Mouse (Mus musculus) MEL-GATA-1-ER (cell line): Measurements from ENCODE around the gene Cers1.
A peak's percentile ranks its signal among the peaks of the same experiment; 100 is the strongest.

Source experiments
- DNase-seq: peaks from one replicate; pipeline ENCODE4 v3.0.0-alpha.2; 2012; ENCODE audit warnings: low read depth; ENCODE audit errors: extremely low read depth

The Cers1 gene

DNA sequence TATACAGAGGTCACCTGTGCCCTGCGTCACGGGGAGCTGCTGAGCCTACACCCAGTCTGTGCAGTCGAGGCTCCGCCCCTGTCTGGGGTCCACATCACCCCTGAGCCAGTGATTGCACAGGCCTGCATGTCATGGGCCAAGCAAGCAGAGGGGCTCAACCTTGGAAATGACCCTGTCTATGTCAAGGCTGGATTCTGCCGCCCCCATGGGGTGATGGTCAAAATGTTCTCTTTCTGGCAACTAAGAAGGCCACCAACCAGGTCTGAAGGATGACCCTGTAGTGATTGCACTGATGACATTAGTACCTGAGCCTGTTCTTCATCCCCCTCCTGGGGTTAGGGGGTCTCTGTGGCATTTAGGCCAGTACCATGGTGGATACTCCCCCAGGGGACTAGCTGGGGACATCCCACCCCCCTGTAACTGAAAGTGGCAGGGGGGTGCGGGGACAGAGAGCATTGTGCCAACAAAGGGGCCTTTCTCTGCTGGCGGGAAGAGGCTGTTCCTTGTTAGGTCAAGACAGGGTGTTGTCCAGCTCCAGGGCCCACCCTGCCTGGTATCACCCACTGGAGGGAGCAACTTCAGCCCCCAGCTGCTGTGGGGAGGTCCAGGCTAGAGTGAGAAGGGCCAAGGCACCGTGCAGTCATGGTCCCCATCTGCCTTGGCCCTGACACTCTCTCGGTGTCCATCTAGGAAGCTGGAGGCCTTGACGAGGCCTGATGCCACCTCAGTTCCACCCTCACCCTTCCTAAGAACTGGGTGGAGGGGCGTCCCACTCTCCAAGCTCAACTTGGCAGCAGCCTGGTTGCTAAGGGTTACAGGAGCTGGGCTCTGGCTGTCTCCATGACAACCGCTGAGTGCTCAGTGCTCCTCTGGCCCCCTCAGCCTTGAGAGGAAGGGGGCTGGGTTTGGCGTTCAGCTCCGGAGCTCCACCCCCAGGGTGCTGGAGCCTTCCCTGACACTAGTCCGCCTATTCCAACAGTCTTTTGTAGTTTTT lies 1.2 kb downstream of the Cers1 start:
- DNase-seq: no peak

DNA sequence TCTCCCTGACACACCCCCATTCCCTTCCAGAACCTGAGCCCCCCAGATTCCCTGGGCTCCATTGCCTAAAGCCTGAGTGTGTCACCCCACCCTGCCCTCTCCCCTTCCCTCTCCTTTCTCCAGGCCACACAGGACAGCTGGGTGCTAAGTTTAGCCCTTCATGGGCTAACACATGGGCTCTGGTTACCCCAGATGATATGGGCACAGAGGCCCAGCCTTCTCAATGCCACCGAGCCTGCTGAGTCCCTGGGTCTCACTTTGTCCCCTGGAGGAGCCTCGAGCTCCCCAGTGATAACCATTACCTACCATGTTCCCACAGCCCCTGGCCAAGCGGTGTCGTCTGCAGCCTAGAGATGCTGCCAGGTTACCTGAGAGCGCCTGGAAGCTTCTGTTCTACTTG lies 2.3 kb downstream of the Cers1 start:
- DNase-seq: no peak

DNA sequence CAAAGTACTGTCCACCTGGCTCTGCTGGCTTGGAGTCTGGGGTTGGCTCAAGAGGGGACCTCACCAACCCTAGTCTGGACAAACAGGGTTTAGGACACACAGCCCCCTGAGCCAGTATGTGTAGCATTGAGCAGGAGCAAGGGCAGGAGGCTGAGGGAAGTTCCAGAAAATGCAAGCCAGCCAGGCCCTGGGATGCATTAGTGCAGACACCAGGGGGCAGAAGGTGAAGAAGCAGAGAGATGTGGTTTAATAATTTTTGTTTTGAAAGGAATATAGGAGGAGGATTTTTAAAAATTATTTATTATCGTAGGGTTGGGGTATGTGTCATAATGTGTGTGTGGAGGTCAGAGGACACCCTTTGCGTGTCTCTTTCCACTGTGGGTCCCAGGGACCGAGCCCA lies 8.1 kb downstream of the Cers1 start:
- DNase-seq: no peak

DNA sequence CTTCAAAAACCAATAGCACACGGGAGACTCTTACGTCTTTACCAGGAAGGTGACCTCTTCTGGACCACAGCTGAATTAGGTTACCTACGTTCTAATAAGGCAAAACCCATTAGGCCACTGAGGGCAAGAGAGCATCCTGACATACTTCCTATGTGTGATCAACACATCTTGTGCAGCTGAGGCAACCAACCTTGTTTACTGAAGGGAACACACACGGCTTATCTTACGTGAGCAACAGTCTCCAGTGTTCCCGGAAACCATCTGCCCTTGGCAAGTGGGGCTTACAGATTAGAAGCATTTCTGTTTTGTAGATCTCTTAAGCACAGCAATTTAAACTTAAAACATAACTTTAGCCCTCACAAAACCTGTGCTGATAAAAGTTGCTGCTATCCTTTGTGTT lies 11.9 kb downstream of the Cers1 start:
- peak; percentile 94 for DNase-seq

DNA sequence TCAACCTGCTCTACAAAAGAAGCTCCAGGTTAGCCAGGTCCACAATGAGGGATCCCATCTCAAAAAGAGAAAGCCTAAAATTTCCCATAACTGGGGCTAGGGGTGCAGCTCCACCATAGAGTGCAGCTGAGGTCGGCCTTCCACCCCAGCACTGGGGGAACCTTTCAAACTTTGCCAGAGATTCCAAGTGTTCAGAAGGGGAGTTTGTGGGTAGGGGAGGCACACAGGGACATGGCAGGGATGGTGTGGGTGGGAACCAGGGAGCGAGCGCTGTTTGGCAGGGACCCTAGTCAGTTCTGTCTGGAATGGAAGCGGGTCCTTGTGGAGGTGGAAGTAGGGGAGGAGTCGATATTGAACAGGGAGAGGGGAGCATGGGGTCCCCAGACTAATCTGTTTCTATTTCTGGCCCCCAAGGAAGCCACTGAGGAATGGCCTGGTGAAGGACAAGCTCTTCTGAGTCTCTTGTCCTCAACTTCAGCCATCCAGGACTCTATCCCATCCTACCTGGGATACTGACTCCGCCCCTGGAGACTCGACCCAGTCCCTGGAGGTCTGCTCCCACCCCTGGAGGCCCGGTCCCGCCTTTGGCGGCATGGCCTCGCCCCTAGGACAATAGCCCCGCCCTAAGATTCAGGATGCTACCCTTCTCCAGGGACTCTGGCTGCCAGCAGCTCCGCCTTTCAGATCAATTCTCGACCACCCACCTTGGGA lies 13.7 kb downstream of the Cers1 start, which contains the start of gene Gdf1:
Gene Gdf1 (plus strand): TSS at position 694 of the 711 bp plus-strand sequence.
- DNase-seq: no peak

DNA sequence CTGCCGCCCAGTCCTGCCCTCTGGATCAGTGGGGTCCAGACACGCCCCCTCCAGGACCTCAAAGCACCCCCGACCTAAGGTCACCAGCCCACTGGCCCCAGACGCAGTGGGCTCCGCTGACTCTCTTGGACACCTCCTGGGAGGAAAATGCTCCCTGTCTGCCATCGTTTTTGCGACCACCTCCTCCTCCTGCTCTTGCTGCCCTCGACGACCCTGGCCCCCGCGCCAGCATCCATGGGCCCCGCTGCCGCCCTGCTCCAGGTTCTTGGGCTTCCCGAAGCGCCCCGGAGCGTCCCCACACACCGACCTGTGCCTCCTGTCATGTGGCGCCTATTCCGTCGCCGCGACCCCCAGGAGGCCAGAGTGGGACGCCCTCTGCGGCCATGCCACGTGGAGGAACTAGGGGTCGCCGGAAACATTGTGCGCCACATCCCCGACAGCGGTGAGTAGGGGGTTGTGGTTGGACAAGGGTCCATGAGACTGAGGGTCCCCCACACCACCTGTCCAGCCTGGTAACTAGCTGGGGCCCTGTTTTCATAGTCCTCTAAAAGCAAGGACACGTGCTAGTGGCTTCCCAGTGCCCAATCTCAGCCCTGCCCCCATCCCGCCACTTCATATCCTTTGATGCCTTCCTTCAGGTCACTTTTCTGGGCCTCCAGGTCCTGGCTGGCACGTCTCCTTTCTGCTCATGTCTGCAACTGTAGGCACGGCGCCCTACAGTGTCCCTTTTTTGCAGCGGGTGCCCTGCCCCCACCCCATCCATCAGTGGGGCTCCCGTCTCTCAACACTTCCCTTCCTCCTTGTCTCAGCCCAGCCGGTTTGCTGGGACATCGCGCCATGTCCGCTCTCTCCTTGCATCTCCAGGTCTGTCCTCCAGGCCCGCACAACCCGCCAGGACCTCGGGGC lies 14.5 kb downstream of the Cers1 start:
- DNase-seq: no peak

DNA sequence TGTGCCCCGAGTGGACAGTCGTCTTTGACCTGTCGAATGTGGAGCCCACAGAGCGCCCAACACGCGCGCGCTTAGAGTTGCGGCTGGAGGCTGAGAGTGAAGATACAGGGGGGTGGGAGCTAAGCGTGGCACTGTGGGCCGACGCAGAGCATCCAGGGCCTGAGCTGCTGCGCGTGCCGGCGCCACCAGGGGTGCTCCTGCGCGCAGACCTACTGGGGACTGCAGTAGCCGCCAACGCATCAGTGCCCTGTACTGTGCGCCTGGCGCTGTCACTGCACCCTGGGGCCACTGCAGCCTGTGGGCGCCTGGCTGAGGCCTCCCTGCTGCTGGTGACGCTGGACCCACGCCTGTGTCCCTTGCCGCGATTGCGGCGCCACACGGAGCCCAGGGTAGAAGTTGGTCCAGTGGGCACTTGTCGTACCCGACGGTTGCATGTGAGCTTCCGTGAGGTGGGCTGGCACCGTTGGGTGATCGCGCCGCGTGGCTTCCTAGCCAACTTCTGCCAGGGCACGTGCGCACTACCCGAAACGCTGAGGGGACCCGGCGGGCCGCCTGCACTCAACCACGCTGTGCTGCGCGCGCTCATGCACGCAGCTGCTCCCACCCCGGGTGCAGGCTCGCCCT lies 15.3 kb downstream of the Cers1 start:
- DNase-seq: no peak

DNA sequence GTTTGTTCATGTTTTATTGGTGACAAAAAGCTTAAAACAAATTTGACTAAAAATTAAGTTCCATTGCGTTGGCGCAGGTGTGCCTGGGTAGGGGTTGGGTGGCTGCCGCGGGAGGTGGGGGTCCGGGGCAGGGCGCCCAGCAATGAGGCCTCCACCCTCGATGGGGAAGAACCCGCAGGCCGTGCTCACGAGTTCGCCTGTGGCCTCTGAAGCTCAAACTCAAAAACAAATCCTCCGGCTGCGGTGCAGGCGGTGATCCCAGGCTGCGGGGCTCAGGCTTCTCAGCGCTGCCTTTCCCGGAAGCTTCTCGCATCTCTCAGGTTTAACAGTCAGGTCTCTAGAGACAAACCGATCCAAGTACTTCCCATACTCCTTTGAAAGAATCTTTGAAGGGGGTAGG lies 16.0 kb downstream of the Cers1 start:
- DNase-seq: no peak

DNA sequence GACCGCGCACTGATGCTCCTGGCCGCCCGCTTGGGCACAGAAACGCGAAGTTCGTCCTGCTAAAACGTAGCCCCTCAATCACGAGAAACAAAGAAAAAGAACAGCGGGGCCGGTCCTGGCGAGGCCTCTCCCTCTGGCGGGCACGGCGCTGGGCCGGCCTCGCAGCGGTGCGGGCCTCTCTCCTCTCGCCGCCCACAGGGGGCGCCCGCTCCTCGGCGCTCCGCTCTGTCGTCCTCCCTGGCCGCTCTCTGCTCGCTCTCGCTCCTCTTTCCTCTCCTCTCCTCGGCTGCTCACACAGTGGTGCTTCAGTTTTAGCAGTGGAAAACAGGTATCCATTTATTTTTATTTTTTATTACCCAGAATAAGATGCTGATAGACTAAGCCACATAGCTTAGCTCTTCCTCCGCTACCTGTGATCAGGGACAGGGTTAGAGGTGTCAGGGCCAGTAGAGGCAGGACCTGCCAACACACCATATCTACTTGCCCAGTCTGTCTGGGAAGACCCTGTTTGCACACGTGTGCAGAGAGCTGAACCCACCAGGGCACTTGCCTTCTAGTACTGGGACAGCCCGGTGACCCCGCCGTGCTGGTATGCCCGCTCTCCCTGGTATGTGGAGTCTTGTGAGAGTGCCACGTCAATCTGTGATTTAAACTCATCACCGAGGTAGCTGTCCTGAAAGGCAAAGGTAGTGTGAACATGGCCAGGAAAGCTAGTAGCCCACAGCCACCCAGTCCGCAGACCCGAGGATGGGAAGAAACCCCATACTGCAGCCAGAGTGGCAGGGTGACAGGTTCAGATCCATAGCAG lies 16.7 kb downstream of the Cers1 start:
- no peak for DNase-seq

DNA sequence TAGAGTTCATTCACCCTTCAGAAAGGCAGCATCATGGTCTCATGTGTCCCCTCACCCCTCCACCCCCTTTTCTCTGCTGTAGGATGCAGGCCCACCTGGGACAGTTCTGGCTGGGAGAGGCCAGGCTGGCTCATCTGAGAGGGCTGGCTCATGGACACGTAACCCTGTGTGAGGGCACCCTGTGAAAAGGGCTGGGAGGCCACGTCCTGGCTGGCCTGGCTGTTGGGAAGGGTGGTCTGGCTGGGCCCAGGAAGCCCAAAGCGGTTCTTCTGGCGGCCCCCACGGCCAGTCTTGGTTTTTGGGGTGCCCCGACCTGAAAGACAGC lies 17.3 kb downstream of the Cers1 start:
- no peak for DNase-seq

DNA sequence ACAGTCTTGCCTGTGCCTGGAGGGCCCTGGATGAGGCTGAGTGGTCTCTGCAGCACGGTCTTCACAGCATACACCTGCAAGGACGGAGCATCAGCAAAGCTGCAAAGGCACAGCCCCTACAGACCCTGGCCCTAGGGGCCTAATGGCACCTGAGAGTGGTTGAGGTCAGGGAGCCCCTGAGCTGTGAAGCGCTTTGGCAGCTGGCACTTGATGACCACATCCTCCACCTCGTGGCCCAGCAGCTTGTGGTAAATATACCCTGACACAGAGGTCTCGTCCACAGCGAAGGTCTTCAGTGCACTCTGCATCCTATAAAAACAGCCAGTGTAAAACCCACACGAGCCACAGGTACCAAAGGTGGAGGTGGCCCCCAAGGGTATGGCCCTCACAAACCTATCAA lies 23.4 kb downstream of the Cers1 start:
- no peak for DNase-seq

DNA sequence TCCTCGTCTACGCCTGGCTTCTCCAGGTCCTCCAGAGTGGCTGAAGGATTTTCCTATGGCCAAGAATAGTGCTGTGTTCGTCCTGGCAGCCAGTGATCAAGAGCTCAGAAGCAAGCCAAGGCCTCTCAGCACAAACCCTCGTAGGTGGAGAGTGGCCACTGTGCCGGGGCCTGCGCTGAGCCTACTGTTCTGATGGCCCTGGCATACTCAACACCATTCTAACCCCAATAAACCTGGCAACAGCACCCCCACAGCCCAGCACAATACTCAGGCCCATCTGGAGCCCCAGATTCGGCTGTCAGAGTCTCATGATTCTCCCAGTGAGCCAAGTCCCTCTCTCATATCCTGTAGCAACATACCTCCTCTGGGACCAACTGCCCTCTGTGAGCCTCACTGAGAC lies 25.1 kb downstream of the Cers1 start:
- no peak for DNase-seq

DNA sequence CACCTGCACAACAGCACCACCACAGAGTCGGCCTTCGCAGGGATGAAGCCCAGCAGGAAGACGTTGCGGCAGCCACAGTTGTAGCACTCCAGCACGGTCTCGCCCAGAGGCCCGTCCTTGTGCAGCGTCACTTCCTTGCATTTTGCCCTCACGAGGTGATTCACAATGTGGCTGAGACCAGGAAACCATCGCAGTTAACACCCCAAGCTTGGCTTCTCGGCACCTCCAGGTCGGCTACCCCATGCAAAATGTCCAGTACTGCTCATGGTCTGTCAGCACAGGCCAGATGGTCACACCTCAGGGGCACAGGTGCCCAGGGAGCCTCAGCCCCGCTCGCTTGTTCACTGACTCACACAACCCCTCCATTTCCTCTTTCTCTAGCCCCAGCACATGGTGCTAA lies 26.4 kb downstream of the Cers1 start:
- DNase-seq: no peak

DNA sequence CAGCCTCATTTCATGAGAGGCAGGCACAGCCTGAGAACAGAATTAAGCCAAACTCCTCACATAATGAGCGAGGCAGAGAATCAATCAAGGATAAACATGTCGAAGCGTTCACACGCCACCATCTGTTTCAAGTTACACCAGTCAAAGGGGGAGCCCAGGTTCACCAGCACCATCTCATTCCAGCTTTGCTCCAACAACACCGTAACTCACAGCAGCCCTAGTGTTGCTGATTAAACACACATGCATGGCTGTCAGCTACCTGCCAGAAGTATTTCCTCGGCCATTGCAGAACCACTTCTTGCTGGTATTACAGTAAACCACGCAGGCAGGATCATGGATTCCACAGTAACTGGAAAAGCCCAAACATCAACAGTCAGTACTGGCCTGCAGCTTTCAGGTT lies 27.5 kb downstream of the Cers1 start:
- DNase-seq: no peak

DNA sequence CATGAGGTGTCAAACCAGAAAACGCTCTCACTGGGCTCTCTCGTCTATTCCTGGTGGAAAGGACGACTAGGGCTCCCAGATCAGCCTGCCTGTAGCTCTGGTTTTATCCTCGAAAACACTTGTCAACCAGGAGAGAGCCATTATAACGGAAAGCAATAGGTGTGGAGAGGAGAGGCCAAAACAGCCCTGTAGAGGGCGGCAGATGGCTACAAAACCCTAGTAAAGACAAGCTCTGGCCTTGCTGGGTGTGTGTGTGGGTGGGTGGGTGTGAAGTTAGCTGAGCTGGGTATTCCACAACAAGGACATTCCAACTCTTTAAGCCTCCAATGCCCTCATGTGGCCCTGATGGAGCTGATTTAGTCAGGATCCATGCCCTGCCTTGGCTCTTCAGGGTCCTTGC lies 28.1 kb downstream of the Cers1 start:
- no peak for DNase-seq

DNA sequence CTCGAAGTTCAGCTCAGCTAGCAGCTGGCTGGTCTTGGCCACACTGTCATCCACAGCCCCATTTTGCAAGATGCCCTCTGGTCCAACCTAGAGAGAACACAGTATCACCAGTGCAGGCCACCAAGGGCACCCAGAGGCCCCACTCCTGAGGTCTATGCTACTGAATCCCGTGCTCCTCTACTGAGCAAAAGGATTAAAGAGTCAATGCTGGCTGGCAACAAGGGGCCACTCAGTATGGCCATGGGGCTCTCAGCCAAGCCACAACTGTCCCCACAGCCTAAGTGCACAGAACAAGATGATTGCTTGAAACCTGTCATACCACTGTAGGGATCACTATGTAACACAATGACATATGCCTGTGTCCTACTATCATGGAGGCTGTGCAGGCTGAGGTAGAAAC lies 28.7 kb downstream of the Cers1 start:
- no peak for DNase-seq

DNA sequence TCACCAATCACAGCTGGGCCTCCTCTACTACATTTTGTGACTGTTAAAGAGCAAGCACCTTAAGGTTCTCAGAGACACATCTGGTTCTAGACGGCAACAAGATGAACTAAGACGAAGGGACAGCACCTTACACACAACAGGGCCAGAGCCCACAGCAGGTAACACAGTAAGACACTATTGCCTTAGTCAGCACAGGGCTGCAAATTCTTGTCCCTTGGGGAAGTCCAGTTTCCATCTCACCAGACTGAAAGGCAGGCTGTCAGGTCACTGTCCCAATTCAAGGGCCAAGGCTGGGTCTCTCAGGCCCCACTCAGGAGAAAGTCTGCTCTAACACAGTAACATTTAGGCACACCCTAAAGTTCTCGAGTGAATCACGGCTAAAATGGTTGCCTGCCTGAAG lies 31.9 kb downstream of the Cers1 start:
- DNase-seq: no peak

DNA sequence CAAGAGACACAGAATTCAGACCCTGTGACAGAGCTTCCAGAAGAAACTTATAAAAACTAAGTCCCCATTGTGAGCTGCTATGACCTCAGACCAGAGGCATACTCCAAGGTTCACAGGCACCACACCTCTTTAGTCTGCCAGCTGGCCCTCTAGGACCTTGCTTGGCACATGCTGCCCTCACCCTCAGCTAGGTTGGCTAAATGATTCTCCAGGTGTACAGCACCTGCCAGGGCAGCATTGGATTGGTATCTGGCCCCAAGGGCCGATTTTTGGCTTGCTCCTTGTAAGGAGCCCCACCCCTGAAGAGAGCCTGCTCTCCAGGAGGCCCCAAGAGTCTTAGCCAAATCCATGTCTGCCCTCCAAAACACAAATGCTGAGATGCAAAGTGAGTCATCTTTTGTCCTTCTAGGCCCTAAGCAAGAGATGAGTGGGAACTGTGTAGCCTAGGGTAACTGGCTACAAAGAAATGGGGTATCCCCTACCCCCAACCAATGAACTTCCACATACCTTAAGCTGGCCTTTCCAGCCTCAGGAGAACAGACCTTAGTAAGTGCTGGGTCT lies 32.4 kb downstream of the Cers1 start:
- DNase-seq: no peak

DNA sequence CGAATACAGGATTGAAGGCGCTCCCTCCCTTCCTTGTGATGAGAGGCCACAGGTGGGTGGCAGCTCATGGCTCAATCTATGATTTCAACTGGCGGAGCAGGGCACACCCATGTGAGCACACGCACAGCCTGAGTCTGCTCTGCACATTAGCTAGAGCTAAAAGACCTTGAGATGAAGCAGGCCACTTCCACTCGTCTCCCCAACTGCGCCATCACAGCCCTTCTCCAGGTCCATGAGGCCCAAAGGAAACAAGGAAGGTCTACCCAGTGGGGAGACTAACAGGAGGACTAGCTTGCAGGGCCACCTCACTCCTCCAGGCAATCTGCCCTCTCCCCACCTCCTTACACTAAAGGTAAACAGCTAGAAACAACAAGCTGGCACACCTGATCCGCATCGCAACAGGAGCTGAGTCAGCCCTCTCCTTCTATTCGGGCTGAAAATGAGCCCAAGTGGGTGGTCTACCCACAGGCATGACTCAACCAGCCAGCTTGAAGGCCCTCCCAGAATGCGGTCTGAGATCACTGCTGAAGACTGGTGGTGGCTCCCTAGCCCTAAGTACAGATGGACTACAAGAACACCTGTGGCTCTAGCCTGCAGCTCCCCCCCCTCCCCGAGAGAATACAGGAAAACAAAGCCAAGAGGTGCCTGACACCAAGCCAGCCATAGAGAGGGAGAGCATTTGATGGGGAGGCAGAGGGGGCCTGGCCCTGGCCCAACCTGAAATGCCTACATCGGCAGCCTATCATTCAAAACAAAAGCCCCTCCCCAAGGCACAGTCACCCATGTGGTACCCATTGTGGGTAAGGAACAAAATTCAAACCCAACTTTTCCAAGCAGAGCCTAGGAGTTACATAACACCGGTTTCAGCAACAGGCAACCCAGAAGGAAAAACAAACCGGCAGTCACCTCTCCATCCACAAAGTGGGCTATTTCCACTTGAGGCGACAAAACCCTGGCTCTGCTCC lies 35.7 kb downstream of the Cers1 start:
- no peak for DNase-seq
